Mouse (Mus musculus) adrenal gland, postnatal 14 days (tissue): ENCODE results near the gene Gpr4. TPM values are rescaled to one million over a fixed set of nuclear protein-coding genes. Genes with fewer than 3 reads are reported as not detected.

Experiments
- DNase-seq: peaks from one replicate; pipeline ENCODE4 v3.0.0; 2021; ENCODE audit warnings: mixed read lengths
- long read RNA-seq, 2 experiments: library from polyadenylated mRNA; stranded (forward); transcript quantifications; one replicate each; pipeline ENCODE4 v2.0.0; 2021
- total RNA-seq: library from RNA; stranded (reverse); gene quantifications from 2 replicates; pipeline ENCODE4 v1.2.3, GENCODE M21; 2021

Gpr4 gene
- total RNA-seq, result 9.7 and 12.4 TPM in 2 replicates
- long read RNA-seq, experiment 1, transcript Gpr4-201 (2 exons, 2,882 nt), result major isoform, 9 of 13 reads
- long read RNA-seq, experiment 1, partial matches to known transcripts, result 0 of 13 reads
- long read RNA-seq, experiment 1, other reads (novel, unspliced or antisense), result 4 of 13 reads
- long read RNA-seq, experiment 2, partial matches to known transcripts, result 0 of 8 reads
- long read RNA-seq, experiment 2, other reads (novel, unspliced or antisense), result 5 of 8 reads

GRCm38 (mm10) chr7:19211996-19212755, at the start of gene Gpr4:
Gpr4 (plus strand) TSS chr7:19212538.
- DNase-seq, result peak; percentile 77

- DNase-seq, result no peak
These were observed 49.4 kb upstream of the Gpr4 start for GRCm38 (mm10) chr7:19162928-19163327.

GRCm38 (mm10) chr7:19163752-19164151, 48.6 kb upstream of the Gpr4 start:
- no peak for DNase-seq

GRCm38 (mm10) chr7:19164189-19164588, 48.1 kb upstream of the Gpr4 start:
- DNase-seq, result peak; percentile 42

GRCm38 (mm10) chr7:19164978-19165377, 47.4 kb upstream of the Gpr4 start:
- no peak for DNase-seq

GRCm38 (mm10) chr7:19165656-19166423, 46.5 kb upstream of the Gpr4 start, which contains the start of gene Gipr:
Gipr (minus strand) TSS chr7:19166127.
- DNase-seq, result peak; percentile 41

- DNase-seq, result no peak
These were observed 45.3 kb upstream of the Gpr4 start for GRCm38 (mm10) chr7:19166990-19167389.

GRCm38 (mm10) chr7:19169506-19169905, 42.8 kb upstream of the Gpr4 start:
- DNase-seq, result no peak

GRCm38 (mm10) chr7:19170142-19170541, 42.2 kb upstream of the Gpr4 start:
- DNase-seq, result no peak

- DNase-seq, result no peak
These were observed 40.5 kb upstream of the Gpr4 start for GRCm38 (mm10) chr7:19171831-19172230.

- peak; percentile 91 for DNase-seq
These were observed 39.5 kb upstream of the Gpr4 start for GRCm38 (mm10) chr7:19172874-19173273.

GRCm38 (mm10) chr7:19175708-19176515, 36.4 kb upstream of the Gpr4 start, which contains the start of gene Eml2:
Eml2 (plus strand) TSS chr7:19176421.
- DNase-seq, result peak; percentile 54

- no peak for DNase-seq
These were observed 35.8 kb upstream of the Gpr4 start for GRCm38 (mm10) chr7:19176516-19176947.

GRCm38 (mm10) chr7:19177216-19177615, 35.1 kb upstream of the Gpr4 start:
- peak; percentile 53 for DNase-seq

GRCm38 (mm10) chr7:19178035-19178434, 34.3 kb upstream of the Gpr4 start:
- no peak for DNase-seq

GRCm38 (mm10) chr7:19178443-19179092, 33.8 kb upstream of the Gpr4 start:
- DNase-seq, result peak; percentile 86

- peak; percentile 87 for DNase-seq
These were observed 33.2 kb upstream of the Gpr4 start for GRCm38 (mm10) chr7:19179173-19179572.

- DNase-seq, result no peak
These were observed 32.4 kb upstream of the Gpr4 start for GRCm38 (mm10) chr7:19179936-19180335.

GRCm38 (mm10) chr7:19180862-19181429, 31.4 kb upstream of the Gpr4 start:
- DNase-seq, result peak; percentile 77

- DNase-seq, result no peak
These were observed 28.1 kb upstream of the Gpr4 start for GRCm38 (mm10) chr7:19184250-19184649.

GRCm38 (mm10) chr7:19184758-19185157, 27.6 kb upstream of the Gpr4 start:
- DNase-seq, result peak; percentile 43
